Mouse (Mus musculus) intestine, embryonic 14.5 days (tissue): Measurements from ENCODE around the gene Gm3776. TPM values are rescaled to one million over a fixed set of nuclear protein-coding genes. Genes with fewer than 3 reads are reported as not detected.
"Not testable (repeated sequence)": the region's sequence is repeated elsewhere in the genome, so short reads cannot be mapped to it uniquely, and the experiment has no call there.

Experiments
- ATAC-seq: fragments of 200-750 bp; cut with Nextera tagmentation; replicated peaks from 2 replicates; pipeline ENCODE4 v1.8.0; 2017; ENCODE audit warnings: low read depth, moderate number of reproducible peaks, moderate TSS enrichment, moderate library complexity; ENCODE audit not compliant: low FRiP score, low TSS enrichment
- DNase-seq: peaks from one replicate; pipeline ENCODE4 v3.0.0-alpha.2; 2018; ENCODE audit warnings: low spot score
- H3K27ac ChIP-seq: fragments of 300-500 bp; sonication (generic); 2 replicates; pipeline ENCODE4 v1.5.1; 2014; ENCODE audit warnings: low read depth, mild to moderate bottlenecking, control low read depth
- H3K27me3 ChIP-seq: fragments of 300-500 bp; sonication (generic); replicated peaks from 2 replicates; pipeline ENCODE4 v1.6.1; 2014; ENCODE audit warnings: low read length, control low read depth; ENCODE audit not compliant: control insufficient read depth, insufficient read depth
- H3K36me3 ChIP-seq: fragments of 300-500 bp; sonication (generic); 2 replicates; pipeline ENCODE4 v1.6.1; 2014; ENCODE audit warnings: low read length, control low read depth; ENCODE audit not compliant: control insufficient read depth, insufficient read depth
- H3K4me1 ChIP-seq: fragments of 300-500 bp; sonication (generic); replicated peaks from 2 replicates; pipeline ENCODE4 v1.6.1; 2014; ENCODE audit warnings: low read length, control low read depth, mixed read lengths; ENCODE audit not compliant: control insufficient read depth, insufficient read depth
- H3K4me2 ChIP-seq: fragments of 300-500 bp; sonication (generic); 2 replicates; pipeline ENCODE4 v1.6.1; 2014; ENCODE audit warnings: low read length
- H3K4me3 ChIP-seq: fragments of 300-500 bp; sonication (generic); 2 replicates; pipeline ENCODE4 v1.5.1; 2014; ENCODE audit warnings: low read depth, low read length, control low read depth, mixed read lengths
- H3K9ac ChIP-seq: fragments of 300-500 bp; sonication (generic); 2 replicates; pipeline ENCODE4 v1.6.1; 2014; ENCODE audit warnings: mild to moderate bottlenecking, low read length
- H3K9me3 ChIP-seq: fragments of 300-500 bp; sonication (generic); 2 replicates; pipeline ENCODE4 v1.6.1; 2016; ENCODE audit warnings: low read length, control low read depth; ENCODE audit not compliant: control insufficient read depth
- WGBS: fragments of 180-500 bp; shearing (Covaris S2); extraction: QIAGEN DNeasy Blood & Tissue Kit; methylation state at CpG from one replicate; pipeline ENCODE4 v1.1.7; 2014; 5-methylcytosine and 5-hydroxymethylcytosine counted together
- polyA plus RNA-seq: library from polyadenylated mRNA; unstranded; fragments of >200 nt; fragmentation: Nextera tagmentation; extraction: Ambion mirVana; gene quantifications from 2 replicates; pipeline ENCODE4 v1.2.1, GENCODE M21; 2014

Gm3776 gene
- polyA plus RNA-seq, 1 experiment from 2014 or later, result 1.7 TPM

GRCm38 (mm10) chr9:78223221-78223902, 33.6 kb upstream of the Gm3776 start:
- Histone ChIP-seq H3K4me1 (no peaks in the 10 kb centered on the region; the same call in 1 of the 2 replicates), H3K4me3 (no peak overlapping the region), H3K9ac (no peak overlapping the region), H3K9me3 (no peaks in the 10 kb centered on the region), H3K27me3 (no peaks in the 10 kb centered on the region), H3K36me3 (no peaks in the 10 kb centered on the region), H3K27ac (no peak overlapping the region), H3K4me2 (no peak overlapping the region)
- ATAC-seq (no peak), DNase-seq (peak; percentile 52)
- 71% methylated on average over 10 of the region's 10 CpGs for WGBS

GRCm38 (mm10) chr9:78224418-78224817, 32.5 kb upstream of the Gm3776 start:
- Histone ChIP-seq H3K27me3 (no peaks in the 10 kb centered on the region), H3K4me1 (no peaks in the 10 kb centered on the region; the same call in 1 of the 2 replicates), H3K4me3 (no peak overlapping the region), H3K36me3 (no peaks in the 10 kb centered on the region), H3K4me2 (no peak overlapping the region), H3K27ac (no peak overlapping the region), H3K9me3 (no peaks in the 10 kb centered on the region), H3K9ac (no peak overlapping the region)
- WGBS, result 89% methylated on average over 2 of the region's 2 CpGs
- ATAC-seq, result no peak
- DNase-seq, result peak; percentile 48

- Histone ChIP-seq H3K27me3 (no peaks in the 10 kb centered on the region), H3K36me3 (no peaks in the 10 kb centered on the region), H3K4me2 (no peak overlapping the region), H3K27ac (no peak overlapping the region), H3K4me1 (no peaks in the 10 kb centered on the region; the same call in 1 of the 2 replicates), H3K9me3 (no peaks in the 10 kb centered on the region), H3K9ac (no peak overlapping the region), H3K4me3 (no peak overlapping the region)
- ATAC-seq (no peak), DNase-seq (peak; percentile 42)
- 80% methylated on average over 11 of the region's 11 CpGs for WGBS
These were observed 31.6 kb upstream of the Gm3776 start for GRCm38 (mm10) chr9:78225304-78225703.

GRCm38 (mm10) chr9:78228122-78228521, 28.8 kb upstream of the Gm3776 start:
- Histone ChIP-seq H3K9me3 (no peaks in the 10 kb centered on the region), H3K27me3 (no peaks in the 10 kb centered on the region), H3K27ac (no peak overlapping the region), H3K4me3 (no peak overlapping the region), H3K4me1 (no peaks in the 10 kb centered on the region; the same call in 1 of the 2 replicates), H3K9ac (no peak overlapping the region), H3K36me3 (no peaks in the 10 kb centered on the region), H3K4me2 (no peak overlapping the region)
- WGBS, result 93% methylated on average over 2 of the region's 2 CpGs
- DNase-seq, result peak; percentile 20
- ATAC-seq, result no peak

GRCm38 (mm10) chr9:78229658-78230057, 27.3 kb upstream of the Gm3776 start:
- H3K36me3 ChIP-seq, H3K4me3 ChIP-seq, H3K4me1 ChIP-seq, H3K27ac ChIP-seq, H3K4me2 ChIP-seq, H3K27me3 ChIP-seq, H3K9me3 ChIP-seq, H3K9ac ChIP-seq: not testable (repeated sequence)
- DNase-seq (peak; percentile 21), ATAC-seq (peak; percentile 63; the same call in 1 of the 2 replicates)
- WGBS, result 57% methylated on average over 3 of the region's 3 CpGs

GRCm38 (mm10) chr9:78230461-78230860, 26.5 kb upstream of the Gm3776 start, which contains the start of gene Gsta1:
Gsta1 (plus strand) TSS chr9:78230656.
- not testable (repeated sequence) for H3K9ac ChIP-seq, H3K4me2 ChIP-seq, ATAC-seq, H3K9me3 ChIP-seq, H3K4me3 ChIP-seq, H3K27me3 ChIP-seq, H3K36me3 ChIP-seq, H3K4me1 ChIP-seq, H3K27ac ChIP-seq
- peak; percentile 29 for DNase-seq
- WGBS, result 67% methylated on average over 2 of the region's 3 CpGs

- no CpG with 5 or more reads among the region's 10 CpGs for WGBS
- not testable (repeated sequence) for ATAC-seq
These were observed 23.7 kb upstream of the Gm3776 start for GRCm38 (mm10) chr9:78233121-78233695.

GRCm38 (mm10) chr9:78255683-78256470, 1.1 kb upstream of the Gm3776 start:
- not testable (repeated sequence) for H3K9me3 ChIP-seq, H3K27me3 ChIP-seq, H3K36me3 ChIP-seq, H3K9ac ChIP-seq, H3K4me3 ChIP-seq, H3K4me1 ChIP-seq, H3K27ac ChIP-seq, DNase-seq, H3K4me2 ChIP-seq
- WGBS, result 64% methylated on average over 4 of the region's 4 CpGs
- ATAC-seq, result peak; percentile 81; the same call in 1 of the 2 replicates

More at GRCm38 (mm10) chr9:78233121-78233695, 23.7 kb upstream of the Gm3776 start:
- not testable (repeated sequence) for H3K9ac ChIP-seq, H3K36me3 ChIP-seq, H3K9me3 ChIP-seq, H3K4me3 ChIP-seq, H3K27me3 ChIP-seq, H3K4me2 ChIP-seq, H3K4me1 ChIP-seq, DNase-seq, H3K27ac ChIP-seq
